Mouse (Mus musculus): ENCODE measurements around the gene Acox2.

The Acox2 gene

GRCm38 (mm10) chr14:8209896-8210295 is 49.3 kb downstream of the Acox2 start:
- no peak for DNase-seq

DNA sequence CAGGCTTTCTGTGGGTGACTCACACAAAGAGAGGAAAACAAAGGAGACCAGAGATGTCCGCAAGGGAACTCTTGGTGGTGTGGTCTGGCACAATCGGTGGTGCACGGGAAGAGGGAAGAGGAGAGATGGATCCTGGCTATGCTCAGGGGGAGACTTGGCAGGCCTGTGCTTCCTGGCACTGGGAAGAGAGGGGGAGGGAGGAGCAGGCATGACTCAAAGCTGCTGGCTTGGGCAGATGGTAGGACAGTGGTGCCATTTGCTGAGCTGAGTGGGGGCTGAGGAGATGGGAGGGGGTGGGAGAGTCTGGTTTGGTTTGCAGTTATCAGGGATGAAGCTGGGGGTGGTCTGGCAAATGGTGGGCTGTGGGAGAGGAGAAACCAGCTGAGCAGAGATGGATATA is 50.3 kb downstream of the Acox2 start:
- DNase-seq: no peak

DNA sequence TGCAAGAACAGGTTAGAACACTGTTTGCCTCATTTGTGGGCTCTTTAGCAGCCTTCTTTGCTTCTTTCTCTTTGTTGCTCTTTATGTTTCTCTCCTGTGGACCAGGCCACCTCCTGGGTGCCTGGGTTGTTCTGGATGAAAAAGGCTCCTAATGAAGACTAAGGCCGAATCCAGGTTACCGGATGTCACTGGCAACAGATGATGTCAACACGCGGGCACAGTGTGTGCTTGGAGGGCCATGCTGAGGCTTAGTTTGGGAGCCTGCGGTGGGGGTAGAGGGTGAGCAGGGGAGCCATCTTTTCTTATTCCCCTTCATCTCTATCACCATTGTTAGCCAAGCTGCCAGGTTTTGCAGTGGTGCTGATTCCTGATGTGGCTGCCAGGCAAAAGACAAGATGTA is 51.6 kb downstream of the Acox2 start:
- DNase-seq: no peak

DNA sequence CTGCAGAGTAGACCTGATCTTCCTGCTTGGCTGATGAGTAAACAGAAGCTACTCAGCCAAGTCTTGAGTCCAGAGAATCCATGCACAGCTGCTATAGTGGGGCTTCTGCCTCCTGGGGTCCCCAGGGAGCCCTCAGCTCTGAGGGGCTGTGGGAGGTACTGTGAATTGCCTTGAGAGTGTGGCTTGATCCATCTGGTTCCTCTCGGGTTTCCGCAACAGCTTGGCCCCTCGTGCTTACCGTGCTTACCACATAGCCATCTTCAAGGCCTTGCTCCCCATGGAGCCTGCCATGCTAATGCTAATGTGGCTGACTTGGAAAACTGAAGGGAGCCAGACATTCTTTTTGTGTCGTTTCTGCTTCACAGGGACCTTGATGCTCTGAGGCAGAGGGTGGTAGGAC is 52.0 kb downstream of the Acox2 start:
- no peak for DNase-seq

DNA sequence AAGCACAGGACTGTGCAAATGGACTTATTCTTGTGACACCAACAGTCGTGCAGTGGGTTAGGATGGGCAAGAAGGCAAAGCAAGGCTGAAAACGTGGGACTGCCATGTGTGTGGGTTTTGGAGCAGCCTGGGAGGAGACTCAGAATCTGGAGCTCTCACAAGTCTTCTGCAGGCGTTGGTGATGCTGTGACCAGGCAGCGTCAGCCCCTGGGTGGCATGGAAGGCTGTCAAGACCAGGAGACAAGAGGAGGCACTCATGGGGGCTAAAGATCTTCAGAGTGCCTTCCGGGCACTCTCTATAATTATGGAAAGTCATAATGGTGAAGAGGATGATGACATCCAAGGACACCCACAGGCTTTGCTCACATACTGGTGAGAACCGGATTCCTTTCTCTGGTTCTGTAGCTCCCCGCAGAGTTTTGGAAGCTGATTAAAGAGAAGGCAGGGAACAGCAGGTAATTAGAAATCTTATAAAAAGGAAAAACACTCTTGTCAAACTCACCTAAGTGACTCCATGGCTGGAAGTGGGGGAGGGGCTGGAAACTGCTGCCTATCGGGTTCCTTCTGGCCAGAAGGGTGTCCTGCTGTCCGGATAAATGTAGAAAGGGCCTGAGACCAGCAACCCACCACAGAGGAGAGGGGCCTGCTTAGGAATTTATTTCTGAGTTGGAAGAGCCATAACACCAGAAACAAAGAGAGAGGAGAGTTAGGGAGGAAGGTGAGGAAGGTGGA is 52.8 kb downstream of the Acox2 start:
- DNase-seq: no peak

DNA sequence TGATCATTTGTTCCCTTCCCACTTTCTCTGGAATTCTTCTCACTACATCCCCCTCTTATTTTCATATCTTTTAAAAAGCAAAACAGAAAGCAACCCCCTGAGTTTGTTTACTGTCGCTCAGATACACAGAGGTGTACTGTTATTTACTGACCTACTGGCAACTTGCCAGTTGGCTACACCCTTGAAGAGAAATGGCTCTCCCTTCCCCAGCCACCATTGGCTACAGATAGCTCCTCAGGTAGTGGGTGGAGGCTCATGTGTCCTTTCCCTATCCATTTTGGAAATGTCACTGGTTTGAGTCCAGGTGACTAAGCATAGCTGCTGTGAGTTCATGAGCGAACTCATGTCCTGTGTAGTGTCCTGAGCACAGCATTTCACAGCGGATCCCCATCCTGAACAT is 57.4 kb downstream of the Acox2 start:
- no peak for DNase-seq

DNA sequence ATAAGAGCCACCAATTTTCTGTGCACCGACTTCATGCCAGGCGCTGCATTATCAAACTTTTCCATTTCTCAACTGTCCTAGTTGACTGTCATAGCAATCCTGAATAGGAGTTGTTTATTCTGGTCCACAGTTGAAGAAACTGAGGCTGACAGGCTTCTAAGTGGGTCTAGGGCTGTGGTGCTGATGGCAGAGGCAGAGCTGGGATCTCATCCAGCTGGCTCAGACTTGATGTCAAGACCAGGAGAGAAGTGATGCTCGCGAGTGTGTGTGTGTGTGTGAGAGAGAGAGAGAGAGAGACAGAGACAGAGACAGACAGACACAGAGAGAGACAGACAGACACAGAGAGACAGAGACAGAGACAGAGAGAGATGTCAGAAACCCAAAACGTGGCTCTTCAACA is 58.4 kb downstream of the Acox2 start:
- DNase-seq: no peak

DNA sequence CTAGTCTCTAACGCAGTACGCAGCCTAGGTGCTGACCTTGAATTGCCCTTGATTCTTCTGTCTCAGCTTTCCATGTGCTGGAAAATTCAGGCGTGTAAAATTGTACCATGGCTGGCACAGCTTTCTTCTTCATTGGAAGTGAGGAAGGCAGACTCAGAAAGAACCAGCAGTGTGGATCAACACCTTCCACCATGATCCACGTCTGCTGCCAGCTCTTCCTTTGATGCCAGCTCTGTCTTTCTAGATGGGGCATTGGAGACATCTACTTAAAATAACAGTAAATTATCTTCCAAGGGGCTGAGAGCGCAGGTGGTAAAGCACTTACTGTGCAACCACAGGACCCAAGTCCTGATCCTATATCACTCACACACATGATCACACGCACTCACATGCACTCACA is 66.4 kb downstream of the Acox2 start:
- no peak for DNase-seq

DNA sequence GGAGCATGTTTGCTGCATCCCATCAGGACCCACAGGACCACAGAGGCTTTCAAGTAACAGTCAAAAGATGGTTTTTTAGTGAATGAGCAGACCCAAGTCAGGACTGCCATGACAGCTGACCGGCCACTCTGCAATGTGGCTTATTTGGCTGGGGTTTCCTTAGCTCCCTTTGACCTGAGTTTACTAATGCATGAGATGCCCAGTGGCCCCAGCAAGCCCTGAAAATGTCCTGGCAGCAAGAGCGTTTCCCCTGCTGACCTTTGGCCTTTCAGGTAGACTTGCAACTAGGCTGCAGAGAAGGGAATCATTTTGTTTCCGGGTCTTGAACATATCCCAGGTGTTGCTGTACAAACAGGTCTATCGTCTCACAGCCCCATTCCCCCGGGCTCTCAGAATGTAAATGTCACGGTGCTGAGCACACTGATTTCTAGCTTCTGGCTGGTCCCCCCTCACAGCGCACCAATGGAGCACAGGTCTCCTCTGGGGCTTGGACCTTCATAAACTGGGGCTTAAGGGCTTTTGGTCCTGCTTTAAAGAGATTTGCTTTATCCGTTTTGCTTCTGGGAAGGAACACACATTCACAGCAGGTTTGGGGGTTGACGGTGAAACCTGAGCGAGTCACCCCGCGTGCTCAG is 67.7 kb downstream of the Acox2 start:
- no peak for DNase-seq

DNA sequence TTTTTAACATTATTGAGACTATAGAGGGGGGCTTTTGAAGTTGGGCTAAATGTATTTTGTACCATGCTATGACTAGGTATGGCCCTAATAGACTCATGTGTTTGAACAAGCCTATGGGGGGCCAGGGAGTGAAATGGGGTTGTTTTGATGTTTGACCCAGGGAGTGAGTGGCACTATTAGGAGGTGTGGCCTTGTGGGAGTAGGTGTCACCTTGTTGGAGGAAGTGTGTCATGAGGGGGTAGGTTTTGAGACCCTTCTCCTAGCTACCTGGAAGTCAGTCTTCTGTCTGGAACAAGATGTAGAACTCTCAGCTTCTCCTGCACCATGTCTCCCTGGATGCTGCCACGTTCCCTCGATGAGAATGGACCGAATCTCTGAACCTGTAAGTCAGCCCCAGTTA is 68.6 kb downstream of the Acox2 start:
- DNase-seq: no peak

DNA sequence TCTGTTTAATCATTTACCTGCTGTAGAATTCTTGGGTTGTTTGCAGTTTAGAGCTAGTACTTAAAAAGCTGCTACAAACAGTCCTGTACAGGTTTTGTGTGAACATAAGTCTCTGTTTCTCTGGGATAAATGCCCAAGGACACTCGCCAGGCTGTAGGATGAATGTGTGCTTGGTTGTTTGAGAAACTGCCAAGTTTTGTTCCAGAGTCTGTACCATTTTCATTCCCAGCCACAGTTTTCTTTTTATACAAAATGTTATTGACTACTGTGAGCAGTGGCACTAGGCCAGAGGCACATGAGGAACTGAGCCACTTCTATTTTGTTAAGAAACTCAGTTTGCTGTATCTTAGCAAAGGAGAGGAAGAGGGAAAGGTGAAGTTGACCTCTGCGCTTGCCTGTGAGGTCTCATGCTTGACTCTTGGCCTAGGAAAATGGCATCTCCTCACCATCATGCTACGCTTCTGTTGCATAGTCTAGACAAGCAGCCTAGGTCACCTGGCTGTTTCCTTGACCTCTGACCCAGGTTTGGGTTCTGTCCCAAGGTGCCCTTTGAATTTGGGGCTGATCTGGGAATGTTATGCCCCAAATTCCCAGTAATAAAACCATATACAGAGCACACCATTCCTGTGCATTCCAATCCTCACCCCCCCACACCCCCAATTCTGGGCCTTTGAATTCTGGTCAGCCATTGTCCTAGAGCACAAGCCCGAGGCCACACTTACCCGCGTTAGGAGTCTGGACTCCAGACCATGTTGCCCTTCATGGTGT is 72.7 kb downstream of the Acox2 start:
- peak; percentile 17 for DNase-seq

DNA sequence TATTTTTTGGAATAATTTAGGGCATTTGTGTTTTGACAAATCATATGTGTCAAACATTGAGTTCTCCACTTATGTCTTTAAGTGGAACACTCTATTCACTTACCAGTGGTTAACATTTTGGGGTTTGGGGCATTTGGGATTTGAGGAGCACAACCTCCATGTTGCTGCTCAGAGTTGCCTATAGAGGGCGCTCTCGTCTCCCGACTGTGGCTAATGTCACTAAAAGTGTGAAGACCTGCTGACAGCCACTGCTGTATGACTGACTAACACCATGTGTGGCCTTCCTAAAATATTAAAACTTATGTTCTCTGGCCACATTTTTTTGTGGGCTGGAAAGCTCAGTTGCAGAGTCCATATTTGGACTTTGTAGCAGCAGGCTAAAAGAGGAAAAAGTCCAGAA is 75.8 kb downstream of the Acox2 start:
- no peak for DNase-seq

DNA sequence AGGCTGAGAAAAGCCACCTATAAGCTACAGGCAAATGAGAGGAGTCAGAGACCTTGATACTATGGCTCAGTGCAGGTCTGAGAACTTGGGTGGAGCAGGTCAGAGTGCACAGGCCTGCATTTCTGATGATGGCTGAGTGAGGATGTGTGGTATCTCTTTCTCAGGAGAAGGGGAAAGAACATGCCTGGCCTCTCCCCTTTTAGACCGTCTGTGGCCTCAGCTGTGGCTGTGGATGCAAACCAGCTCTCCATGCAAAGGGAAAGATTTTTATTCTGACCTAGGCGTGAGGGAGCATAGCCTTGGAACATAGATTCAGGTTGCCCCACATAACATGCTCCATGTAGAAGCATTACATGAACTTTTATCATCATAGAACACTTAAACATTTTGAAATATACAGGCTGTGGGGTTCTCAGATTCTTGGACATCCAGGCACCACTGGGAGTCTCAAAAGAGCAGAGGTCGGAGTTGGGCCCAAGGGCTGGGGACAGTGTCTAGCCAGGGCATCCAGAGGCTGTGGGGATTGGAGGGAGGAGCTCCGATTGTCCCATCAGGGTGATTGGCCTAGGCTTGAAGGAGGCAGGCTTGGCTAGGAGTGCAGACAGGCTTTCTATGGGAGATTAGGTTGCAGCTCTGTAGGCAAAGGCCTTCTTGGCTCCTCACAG is 78.7 kb downstream of the Acox2 start:
- no peak for DNase-seq

GRCm38 (mm10) chr14:8176251-8176650 is 82.9 kb downstream of the Acox2 start:
- peak; percentile 31 for DNase-seq

Measured in kidney, postnatal 10 days (tissue).